Mouse (Mus musculus) cerebellum, adult 2 months (tissue): ENCODE results near the gene Ccdc88c. TPM values are rescaled to one million over a fixed set of nuclear protein-coding genes. Genes with fewer than 3 reads are reported as not detected.
A peak's percentile ranks its signal among the peaks of the same experiment; 100 is the strongest.

Experiments used
- DNase-seq, 2 experiments: peaks; one replicate each; pipeline ENCODE4 v3.0.0; 2021
- H3K27ac ChIP-seq: fragments of 200-500 bp; 2 replicates; pipeline ENCODE4 v1.5.1; 2012; ENCODE audit warnings: low read length, control low read depth, inconsistent platforms; ENCODE audit not compliant: insufficient read depth
- H3K27me3 ChIP-seq: fragments of 200-500 bp; 2 replicates; pipeline ENCODE4 v1.6.1; 2012; ENCODE audit warnings: inconsistent platforms, mild to moderate bottlenecking, low read length, moderate library complexity; ENCODE audit not compliant: control insufficient read depth, insufficient read depth
- H3K4me1 ChIP-seq: fragments of 200-500 bp; 2 replicates; pipeline ENCODE4 v1.6.1; 2011; ENCODE audit warnings: low read length; ENCODE audit not compliant: control insufficient read depth, insufficient read depth
- H3K4me3 ChIP-seq: fragments of 200-500 bp; replicated peaks from 2 replicates; pipeline ENCODE3; 2011; ENCODE audit warnings: mild to moderate bottlenecking, low read depth, low read length, control low read depth; ENCODE audit not compliant: insufficient read depth
- CTCF ChIP-seq: fragments of 200-500 bp; IDR thresholded peaks from 2 replicates; pipeline ENCODE4 v1.5.1; 2011; ENCODE audit warnings: low read depth, mild to moderate bottlenecking, control low read depth, low read length, moderate library complexity, borderline replicate concordance; ENCODE audit not compliant: insufficient read depth
- POLR2A ChIP-seq: fragments of 200-500 bp; IDR thresholded peaks from 2 replicates; pipeline ENCODE4 v1.6.1; 2011; ENCODE audit warnings: low read length, control low read depth, borderline replicate concordance; ENCODE audit not compliant: insufficient read depth
- WGBS: fragments of 180-500 bp; shearing (Covaris S2); methylation state at CpG from one replicate; pipeline ENCODE4 v1.1.7; 2018; 5-methylcytosine and 5-hydroxymethylcytosine counted together
- polyA plus RNA-seq: library from polyadenylated mRNA; depleted of rRNA; stranded (reverse); fragments of >200 nt; gene quantifications from 2 replicates; pipeline ENCODE4 v1.2.3, GENCODE M21; 2012

Ccdc88c gene
- polyA plus RNA-seq, 1 experiment = 9.0 TPM

DNA sequence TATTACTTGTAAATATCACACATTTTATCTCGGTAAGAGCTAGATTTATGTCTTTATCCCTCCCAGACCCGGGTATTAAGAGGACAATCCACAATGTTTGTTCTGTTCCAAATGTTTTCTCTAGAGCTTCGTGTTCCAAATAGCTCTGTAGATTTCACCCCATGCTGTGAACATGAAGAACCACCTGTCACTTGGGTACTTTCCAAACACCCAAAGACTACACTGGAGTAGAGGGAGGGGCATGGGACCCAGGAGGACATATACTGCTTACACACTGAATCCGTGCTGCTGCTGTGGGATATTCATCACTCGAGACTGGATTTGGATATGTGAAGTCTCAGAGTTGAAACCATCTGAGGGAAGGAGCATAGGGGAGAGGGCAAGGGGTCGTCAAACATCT, 119.1 kb downstream of the Ccdc88c start:
- peak; percentile 61 to 74 for DNase-seq
- no peak overlapping the region for H3K4me3 ChIP-seq
- H3K27ac ChIP-seq = peak overlapping the region; percentile 6; the same call in 1 of the 2 replicates

DNA sequence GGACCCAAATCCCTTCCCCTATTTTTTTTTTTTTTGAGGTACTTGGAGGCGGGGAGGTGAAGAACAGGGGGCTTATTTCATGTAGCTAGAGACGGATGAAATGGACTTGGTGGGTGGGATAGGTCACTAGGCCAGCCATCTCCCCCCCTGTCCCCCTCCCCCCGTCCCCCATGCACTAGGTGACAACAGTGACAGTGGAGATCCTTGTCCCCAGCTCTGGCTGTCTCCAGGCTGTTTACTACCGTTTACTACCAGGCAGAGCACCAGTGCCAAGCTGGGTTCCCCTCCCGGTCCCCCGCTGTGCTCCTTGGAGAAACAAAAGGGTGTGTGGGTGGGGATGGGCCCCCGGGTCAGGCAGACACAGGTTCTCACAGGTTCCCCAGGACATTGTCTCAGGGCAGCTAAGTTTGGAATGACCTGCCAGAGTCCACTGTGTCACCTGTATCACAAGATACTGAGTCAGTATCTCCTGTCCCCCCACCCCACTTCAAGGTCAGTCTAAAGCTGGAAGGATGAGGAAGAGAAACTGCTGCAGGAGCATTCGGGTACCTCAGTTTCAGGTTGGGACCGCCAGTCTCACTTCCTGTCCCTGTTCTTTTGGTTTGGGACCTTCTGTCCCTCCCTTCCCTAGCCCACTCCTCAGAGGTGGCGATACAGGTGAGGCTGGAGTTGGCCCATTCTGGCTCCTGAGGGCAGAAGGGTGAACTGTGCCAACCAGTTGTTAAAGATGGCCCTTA, 120.4 kb downstream of the Ccdc88c start:
- H3K27ac ChIP-seq = no peak overlapping the region
- H3K4me3 ChIP-seq = peak overlapping the region; percentile 72
- peaks cover 33% of the 10 kb centered on the region for H3K4me1 ChIP-seq
- WGBS = 40% methylated on average over 10 of the region's 10 CpGs
- TF ChIP-seq CTCF = no peak
- no peak for TF ChIP-seq POLR2A
- no peaks in the 10 kb centered on the region for H3K27me3 ChIP-seq
- DNase-seq = peak in 1 of 2 experiments; percentile 48

More for the DNA sequence above, 119.1 kb downstream of the Ccdc88c start:
- Histone ChIP-seq H3K4me1 (peaks cover 33% of the 10 kb centered on the region), H3K27me3 (no peaks in the 10 kb centered on the region)
- 31% methylated on average over 6 of the region's 6 CpGs for WGBS
- TF ChIP-seq CTCF = no peak
- TF ChIP-seq POLR2A = no peak

- WGBS = 6% methylated on average over 39 of the region's 39 CpGs
Observed at GRCm38 (mm10) chr12:100907598-100908297, 121.1 kb downstream of the Ccdc88c start, which contains the start of gene Gpr68. Gene Gpr68 (minus strand): TSS chr12:100908198.

DNA sequence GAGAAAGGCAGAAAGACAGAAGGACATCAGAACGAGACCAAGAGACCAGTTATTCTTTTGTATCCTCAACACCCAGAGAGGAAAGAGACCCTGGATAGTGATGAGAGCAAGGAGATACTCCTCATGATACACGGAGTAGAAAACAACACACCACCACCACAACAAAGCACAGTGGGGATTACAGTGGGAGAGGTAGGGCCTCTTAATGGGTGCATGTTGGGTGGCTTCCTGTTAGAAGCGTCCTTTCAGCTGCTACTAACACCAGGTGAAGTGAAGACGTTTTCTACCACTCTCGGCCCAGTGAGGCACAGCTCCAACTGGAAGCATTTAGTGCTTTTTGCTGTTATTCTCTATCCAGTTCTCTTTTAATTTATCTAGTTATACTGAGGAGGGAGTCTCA, 122.0 kb downstream of the Ccdc88c start:
- Histone ChIP-seq H3K27ac (no peak overlapping the region), H3K4me1 (peaks cover 33% of the 10 kb centered on the region), H3K4me3 (no peak overlapping the region), H3K27me3 (no peaks in the 10 kb centered on the region)
- WGBS = 93% methylated on average over 5 of the region's 5 CpGs
- no peak for TF ChIP-seq CTCF
- TF ChIP-seq POLR2A = no peak
- DNase-seq = no peak

More at GRCm38 (mm10) chr12:100907598-100908297, 121.1 kb downstream of the Ccdc88c start, which contains the start of gene Gpr68:
- H3K27me3 ChIP-seq = no peaks in the 10 kb centered on the region
- peak; percentile 70 to 74 for DNase-seq
- TF ChIP-seq POLR2A (0 out of 2 replicates have a peak, but pooled peaks have one; percentile 22), CTCF (no peak)
- peaks cover 33% of the 10 kb centered on the region for H3K4me1 ChIP-seq
- H3K27ac ChIP-seq = peak within 1 kb of the TSS; percentile 63
- H3K4me3 ChIP-seq = peak within 1 kb of the TSS; percentile 72

- Histone ChIP-seq H3K27ac (no peak overlapping the region), H3K27me3 (no peaks in the 10 kb centered on the region), H3K4me3 (no peak overlapping the region), H3K4me1 (peaks cover 10% of the 10 kb centered on the region)
- TF ChIP-seq CTCF (no peak), POLR2A (no peak)
- DNase-seq = peak; percentile 53 to 77
- WGBS = 62% methylated on average over 9 of the region's 9 CpGs
Observed at GRCm38 (mm10) chr12:100903761-100904160, 125.1 kb downstream of the Ccdc88c start.

DNA sequence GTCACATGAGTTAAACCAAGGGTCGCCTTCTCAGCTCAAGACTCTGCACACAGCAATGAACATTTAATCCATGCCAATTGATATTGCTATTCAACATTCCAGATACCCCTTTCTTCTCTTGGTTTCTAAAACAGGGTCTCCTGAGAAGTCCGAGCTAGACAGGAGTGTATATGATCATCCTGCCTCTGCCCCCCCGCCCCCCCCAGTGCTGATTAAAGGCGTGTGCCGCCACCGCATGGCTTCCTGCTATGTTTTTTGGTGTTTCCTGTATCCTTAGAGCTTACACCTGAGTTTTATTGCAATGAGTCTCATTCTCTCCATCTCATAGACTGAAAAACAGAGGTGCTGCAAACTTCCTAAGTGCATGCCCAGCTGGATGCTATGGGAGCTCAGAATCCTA, 127.5 kb downstream of the Ccdc88c start:
- 87% methylated on average over 6 of the region's 6 CpGs for WGBS
- TF ChIP-seq POLR2A = no peak
- no peak for TF ChIP-seq CTCF
- H3K4me1 ChIP-seq = peaks cover 5% of the 10 kb centered on the region; the same call in 1 of the 2 replicates
- H3K27ac ChIP-seq = no peak overlapping the region
- no peaks in the 10 kb centered on the region for H3K27me3 ChIP-seq
- DNase-seq = no peak
- H3K4me3 ChIP-seq = no peak overlapping the region

DNA sequence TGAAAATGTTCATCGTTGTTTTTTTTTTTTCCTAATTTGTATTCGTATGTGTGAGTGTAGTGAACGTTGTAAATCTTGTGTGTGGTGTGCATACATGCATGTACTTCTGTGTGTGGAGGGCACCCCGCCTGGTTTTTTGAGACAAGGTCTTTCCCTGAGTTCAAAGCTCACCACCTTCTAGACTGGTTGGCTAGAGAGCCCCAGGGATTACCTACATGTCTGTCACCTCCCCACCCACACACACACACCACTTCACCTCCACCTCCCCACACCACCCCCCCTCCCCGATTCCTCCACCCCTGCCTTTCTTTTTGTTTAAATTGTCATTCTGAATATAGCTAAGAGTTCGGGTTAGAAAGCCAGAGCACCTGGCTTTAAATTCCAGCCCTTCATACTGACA, 128.0 kb downstream of the Ccdc88c start:
- no peak for DNase-seq
- Histone ChIP-seq H3K27ac (no peak overlapping the region), H3K4me1 (peaks cover 7% of the 10 kb centered on the region; the same call in 1 of the 2 replicates), H3K4me3 (no peak overlapping the region), H3K27me3 (no peaks in the 10 kb centered on the region)
- 86% methylated on average over 6 of the region's 6 CpGs for WGBS
- no peak for TF ChIP-seq POLR2A
- TF ChIP-seq CTCF = no peak
